Mouse (Mus musculus): ENCODE data around the gene Mageb3. TPM values are rescaled to one million over a fixed set of nuclear protein-coding genes. Genes with fewer than 3 reads are reported as not detected.

Gene Mageb3
- not detected for total RNA-seq (2023)

DNA sequence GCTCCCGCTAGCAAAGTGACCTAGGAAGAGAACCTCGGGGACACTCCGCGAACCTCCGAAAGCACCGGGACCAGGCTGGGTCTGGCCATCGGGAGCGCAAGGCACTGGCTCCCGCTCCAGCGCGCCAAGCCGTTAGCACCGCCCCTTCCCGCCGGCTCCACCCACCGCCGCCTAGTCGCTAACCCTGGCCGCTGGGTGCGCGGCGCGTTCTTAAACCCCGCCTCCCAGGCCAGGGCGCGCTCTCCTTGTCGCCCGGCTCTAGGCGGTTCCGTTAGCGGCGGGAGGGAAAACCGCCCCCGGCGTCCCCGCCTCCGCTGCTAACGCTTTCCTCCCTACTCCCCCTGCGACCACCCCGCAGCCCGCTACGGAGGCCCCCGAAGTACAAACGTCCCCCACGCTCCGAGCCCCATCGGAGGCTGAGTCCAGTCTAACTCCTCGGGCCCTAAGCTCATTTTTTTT lies at the start of gene Mageb3, which contains the start of gene Ctdspl2:
Mageb3 (minus strand) TSS at position 328 of the 459 bp plus-strand sequence.
Ctdspl2 (plus strand) TSS at position 237 of the 459 bp plus-strand sequence.

Other genes with a start within 250 kb of the Mageb3 start
- 0.47 TPM for gene Frmd5, start 149.0 kb downstream of the Mageb3 start, total RNA-seq (2023)
- 7.0 TPM for gene Casc4, start 89.1 kb downstream of the Mageb3 start, total RNA-seq (2023)
- 42.1 TPM for gene Ctdspl2, start 91 bp downstream of the Mageb3 start, total RNA-seq (2023)
- gene Eif3j1, start 72.5 kb upstream of the Mageb3 start, total RNA-seq (2023): 50.2 TPM
- 23.4 TPM for gene Spg11, start 162.3 kb upstream of the Mageb3 start, total RNA-seq (2023)
- 2,438 TPM for gene B2m, start 191.6 kb upstream of the Mageb3 start, total RNA-seq (2023)
- gene Trim69, start 204.6 kb upstream of the Mageb3 start, total RNA-seq (2023): 0.85 TPM
- gene Patl2, start 230.1 kb upstream of the Mageb3 start, total RNA-seq (2023): not detected
- gene Terb2, start 230.2 kb upstream of the Mageb3 start, total RNA-seq (2023): not detected